Mouse (Mus musculus): Measurements from ENCODE around the gene Kcnip4. TPM values are rescaled to one million over a fixed set of nuclear protein-coding genes. Genes with fewer than 3 reads are reported as not detected.

The Kcnip4 gene
- total RNA-seq, 2 experiments from 2014 or later = not detected

DNA sequence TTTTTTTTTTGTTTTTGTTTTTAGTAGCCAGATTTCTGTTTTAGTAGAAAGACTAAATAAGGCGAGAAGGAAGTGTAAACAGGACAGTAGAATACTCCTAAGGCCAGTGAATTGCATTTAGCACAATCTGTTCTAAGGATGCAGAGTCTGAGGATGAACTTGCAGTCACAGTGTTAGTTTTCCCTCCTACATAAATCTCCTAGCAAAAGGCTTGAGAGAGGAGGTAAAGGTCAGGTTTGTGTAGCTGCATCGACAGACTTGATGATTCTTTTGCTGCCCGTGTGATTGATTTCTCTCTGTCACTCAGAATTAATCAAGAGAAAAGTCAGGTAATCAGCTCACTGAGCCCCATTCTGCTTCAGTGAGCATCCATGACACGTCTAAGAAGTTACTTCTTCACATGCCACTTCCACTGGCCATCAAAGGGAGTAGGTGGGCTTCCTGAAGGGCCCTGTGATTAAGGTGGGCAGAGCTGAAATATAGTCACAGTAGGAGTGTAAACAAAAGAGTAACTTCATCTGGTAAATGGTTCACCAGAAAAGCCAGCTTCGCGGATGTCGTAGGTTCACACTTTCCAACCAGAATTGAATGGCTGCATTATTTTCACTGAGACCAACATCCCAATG, 1183.8 kb downstream of the Kcnip4 start:
- ATAC-seq (replicated peaks; ENCODE audit: low FRiP score, low TSS enrichment, poor library complexity, severe bottlenecking) = no peak
